Mouse (Mus musculus): ENCODE measurements at regions not wholly inside any gene's neighbourhood (a gene's known extent, or its start where the extent isn't known, plus 50 kb on each side); places are given as distances from the start of the nearest gene placed in this dataset.

DNA sequence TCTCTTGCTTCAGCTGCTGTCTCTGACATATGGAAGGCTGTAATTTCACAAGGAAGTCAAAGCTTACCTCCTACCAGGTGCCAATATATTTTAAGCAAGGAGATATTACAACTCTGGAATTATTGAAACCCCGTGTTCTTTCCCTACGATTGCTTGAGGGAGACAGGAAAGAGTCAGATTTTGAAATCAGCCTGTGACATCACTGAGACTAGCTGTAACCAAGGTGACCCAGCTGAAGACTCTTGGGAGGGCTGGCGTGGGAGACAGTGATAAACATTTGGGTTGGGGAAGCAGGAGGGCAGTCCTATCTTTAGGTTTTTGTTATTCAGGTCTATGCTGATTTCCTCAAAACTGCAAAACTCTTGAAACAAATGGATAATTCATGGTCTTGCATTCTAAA, 518.4 kb upstream of the Id2 start:
- H3K27ac ChIP-seq (ENCODE audit: low read depth, low read length), result no peak overlapping the region
- H3K4me2 ChIP-seq (ENCODE audit: low read length), result no peak overlapping the region
- no peaks in the 10 kb centered on the region for H3K27me3 ChIP-seq (replicated peaks; ENCODE audit: control insufficient read depth, insufficient read depth, low read length)
- no peaks in the 10 kb centered on the region for H3K9me3 ChIP-seq (ENCODE audit: control insufficient read depth, low read length)
- ATAC-seq, result no peak
- 69% methylated on average over 3 of the region's 3 CpGs for WGBS
- no peak overlapping the region for H3K9ac ChIP-seq (ENCODE audit: low read depth, low read length)
- no peaks in the 10 kb centered on the region for H3K36me3 ChIP-seq (ENCODE audit: control insufficient read depth, insufficient read depth, low read length)
- H3K4me3 ChIP-seq (ENCODE audit: low read length), result no peak overlapping the region
- H3K4me1 ChIP-seq (ENCODE audit: control insufficient read depth, insufficient read depth, low read depth, low read length), result no peaks in the 10 kb centered on the region

DNA sequence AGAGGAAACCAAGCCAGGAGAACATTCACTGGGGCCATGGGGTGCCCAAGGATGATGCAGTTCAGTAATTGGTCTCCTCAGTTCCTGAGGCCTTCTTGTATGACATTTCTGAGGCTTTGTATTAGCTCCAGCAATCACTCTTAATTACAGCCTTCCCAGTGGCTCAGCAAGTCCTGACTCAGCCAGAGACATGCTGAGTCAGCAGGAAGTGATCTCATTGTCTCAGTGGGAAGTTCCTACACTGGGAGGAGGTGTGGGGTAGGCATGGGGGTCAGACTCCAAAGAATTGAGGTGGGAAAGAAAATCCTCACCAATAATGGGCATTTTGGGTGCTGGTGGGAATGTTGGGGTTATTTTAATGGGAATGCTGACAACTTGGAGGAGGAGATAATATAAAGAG, 516.5 kb upstream of the Id2 start:
- Histone ChIP-seq H3K9me3 (ENCODE audit: control insufficient read depth, low read length) (no peaks in the 10 kb centered on the region), H3K27ac (ENCODE audit: low read depth, low read length) (no peak overlapping the region), H3K4me1 (ENCODE audit: control insufficient read depth, insufficient read depth, low read depth, low read length) (0 out of 2 replicates have a peak, but pooled peaks cover 2% of the 10 kb centered on the region), H3K27me3 (replicated peaks; ENCODE audit: control insufficient read depth, insufficient read depth, low read length) (no peaks in the 10 kb centered on the region), H3K4me2 (ENCODE audit: low read length) (no peak overlapping the region), H3K4me3 (ENCODE audit: low read length) (no peak overlapping the region), H3K36me3 (ENCODE audit: control insufficient read depth, insufficient read depth, low read length) (no peaks in the 10 kb centered on the region), H3K9ac (ENCODE audit: low read depth, low read length) (no peak overlapping the region)
- no peak for ATAC-seq

DNA sequence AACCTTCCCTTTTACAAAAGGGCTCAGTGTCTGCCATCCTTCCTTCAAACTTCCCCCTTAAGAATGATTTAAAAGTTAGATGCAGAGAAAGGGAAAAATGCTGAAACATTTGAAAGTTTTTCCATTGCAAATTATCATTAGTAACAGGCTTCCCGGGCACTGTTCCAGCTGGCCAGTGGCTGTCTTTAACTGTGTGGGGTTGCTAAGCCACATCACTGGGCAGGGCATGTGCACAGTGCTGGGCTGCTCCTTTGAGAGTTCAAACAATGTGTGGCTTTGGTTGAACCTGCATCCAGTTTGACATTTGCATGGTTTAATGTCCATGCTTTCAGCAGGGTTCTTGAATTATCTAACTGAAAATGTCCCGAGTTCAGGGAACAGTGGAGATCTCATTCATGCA, 512.1 kb upstream of the Id2 start:
- peak; percentile 87 for ATAC-seq
- Histone ChIP-seq H3K36me3 (ENCODE audit: control insufficient read depth, insufficient read depth, low read length) (no peaks in the 10 kb centered on the region), H3K4me2 (ENCODE audit: low read length) (no peak overlapping the region), H3K9ac (ENCODE audit: low read depth, low read length) (no peak overlapping the region), H3K9me3 (ENCODE audit: control insufficient read depth, low read length) (peaks cover 2% of the 10 kb centered on the region; the same call in 1 of the 2 replicates), H3K27ac (ENCODE audit: low read depth, low read length) (no peak overlapping the region), H3K27me3 (replicated peaks; ENCODE audit: control insufficient read depth, insufficient read depth, low read length) (no peaks in the 10 kb centered on the region), H3K4me3 (ENCODE audit: low read length) (no peak overlapping the region), H3K4me1 (ENCODE audit: control insufficient read depth, insufficient read depth, low read depth, low read length) (0 out of 2 replicates have a peak, but pooled peaks cover 2% of the 10 kb centered on the region)
- WGBS, result 24% methylated on average over 2 of the region's 2 CpGs

DNA sequence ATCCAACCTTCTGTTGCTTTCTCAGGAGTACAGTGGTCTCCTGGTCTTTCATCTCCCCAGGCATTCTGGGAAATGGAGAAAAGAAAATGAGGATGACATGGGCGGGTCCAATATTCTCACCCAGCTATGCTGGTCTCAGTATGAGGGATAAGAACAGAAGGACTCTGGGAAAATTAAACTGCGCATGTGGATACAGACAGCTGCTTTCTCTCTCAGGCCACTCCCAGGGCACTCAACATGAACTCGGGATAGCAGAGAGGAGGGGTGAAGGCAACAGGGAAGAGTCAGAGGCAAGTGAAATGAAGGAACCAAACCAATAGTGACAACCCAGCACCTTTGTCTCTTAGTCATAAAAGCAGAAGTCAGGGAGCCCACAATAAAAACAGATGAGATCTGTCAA, 508.5 kb upstream of the Id2 start:
- ATAC-seq, result no peak
- H3K4me3 ChIP-seq (ENCODE audit: low read length), result no peak overlapping the region
- peaks cover 2% of the 10 kb centered on the region; the same call in 1 of the 2 replicates for H3K9me3 ChIP-seq (ENCODE audit: control insufficient read depth, low read length)
- H3K27me3 ChIP-seq (replicated peaks; ENCODE audit: control insufficient read depth, insufficient read depth, low read length), result no peaks in the 10 kb centered on the region
- no peak overlapping the region for H3K4me2 ChIP-seq (ENCODE audit: low read length)
- H3K36me3 ChIP-seq (ENCODE audit: control insufficient read depth, insufficient read depth, low read length), result no peaks in the 10 kb centered on the region
- H3K27ac ChIP-seq (ENCODE audit: low read depth, low read length), result no peak overlapping the region
- 77% methylated on average over 3 of the region's 3 CpGs for WGBS
- no peak overlapping the region for H3K9ac ChIP-seq (ENCODE audit: low read depth, low read length)
- H3K4me1 ChIP-seq (ENCODE audit: control insufficient read depth, insufficient read depth, low read depth, low read length), result 0 out of 2 replicates have a peak, but pooled peaks cover 2% of the 10 kb centered on the region

DNA sequence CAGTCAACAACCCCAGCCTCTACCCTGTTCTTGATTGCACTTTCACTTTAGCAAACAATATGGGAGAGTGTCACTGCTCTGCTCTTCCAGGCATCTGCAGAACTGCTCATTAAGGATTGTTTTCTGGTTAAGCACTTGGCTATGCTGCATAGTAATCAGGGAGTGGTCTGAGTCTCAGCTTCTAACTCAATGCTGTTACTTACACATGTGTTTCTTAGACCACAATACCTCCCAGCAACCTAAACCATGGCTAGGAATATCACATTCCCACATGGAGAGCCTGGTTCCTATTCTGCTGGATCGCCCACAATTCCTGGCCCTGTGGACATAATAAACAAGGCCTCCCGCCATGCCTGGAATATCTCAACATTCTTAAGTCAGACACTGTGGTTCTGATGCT, 493.3 kb upstream of the Id2 start:
- Histone ChIP-seq H3K9me3 (ENCODE audit: control insufficient read depth, low read length) (no peaks in the 10 kb centered on the region), H3K36me3 (ENCODE audit: control insufficient read depth, insufficient read depth, low read length) (no peaks in the 10 kb centered on the region), H3K4me1 (ENCODE audit: control insufficient read depth, insufficient read depth, low read depth, low read length) (no peaks in the 10 kb centered on the region), H3K27me3 (replicated peaks; ENCODE audit: control insufficient read depth, insufficient read depth, low read length) (no peaks in the 10 kb centered on the region), H3K4me3 (ENCODE audit: low read length) (no peak overlapping the region), H3K9ac (ENCODE audit: low read depth, low read length) (no peak overlapping the region), H3K27ac (ENCODE audit: low read depth, low read length) (no peak overlapping the region), H3K4me2 (ENCODE audit: low read length) (no peak overlapping the region)
- 92% methylated on average over 2 of the region's 2 CpGs for WGBS
- ATAC-seq, result no peak

DNA sequence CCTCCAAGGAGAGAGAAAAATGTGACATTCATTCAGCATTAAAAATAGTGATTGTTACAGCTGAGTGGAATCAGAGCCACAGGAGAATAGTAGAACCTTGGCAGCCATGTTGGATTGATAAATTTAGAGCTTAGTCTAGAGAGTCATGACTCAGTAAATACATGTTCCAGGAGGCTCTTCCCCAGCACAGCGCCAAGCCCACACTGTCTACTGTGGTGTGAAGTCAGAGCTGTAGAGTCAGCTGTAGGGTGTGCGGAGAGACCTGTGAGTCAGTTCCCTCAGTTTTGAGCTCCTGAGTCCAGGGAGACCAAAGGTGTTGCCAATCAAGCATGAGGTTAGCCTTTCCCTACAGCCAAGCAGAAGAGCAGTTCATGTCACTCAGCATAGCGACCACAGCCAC, 488.8 kb upstream of the Id2 start:
- no peaks in the 10 kb centered on the region for H3K36me3 ChIP-seq (ENCODE audit: control insufficient read depth, insufficient read depth, low read length)
- H3K9ac ChIP-seq (ENCODE audit: low read depth, low read length), result no peak overlapping the region
- H3K27ac ChIP-seq (ENCODE audit: low read depth, low read length), result no peak overlapping the region
- no peak for ATAC-seq
- H3K4me2 ChIP-seq (ENCODE audit: low read length), result no peak overlapping the region
- no peaks in the 10 kb centered on the region for H3K4me1 ChIP-seq (ENCODE audit: control insufficient read depth, insufficient read depth, low read depth, low read length)
- no peaks in the 10 kb centered on the region for H3K27me3 ChIP-seq (replicated peaks; ENCODE audit: control insufficient read depth, insufficient read depth, low read length)
- no peak overlapping the region for H3K4me3 ChIP-seq (ENCODE audit: low read length)
- H3K9me3 ChIP-seq (ENCODE audit: control insufficient read depth, low read length), result no peaks in the 10 kb centered on the region
- WGBS, result 94% methylated on average over 3 of the region's 3 CpGs

DNA sequence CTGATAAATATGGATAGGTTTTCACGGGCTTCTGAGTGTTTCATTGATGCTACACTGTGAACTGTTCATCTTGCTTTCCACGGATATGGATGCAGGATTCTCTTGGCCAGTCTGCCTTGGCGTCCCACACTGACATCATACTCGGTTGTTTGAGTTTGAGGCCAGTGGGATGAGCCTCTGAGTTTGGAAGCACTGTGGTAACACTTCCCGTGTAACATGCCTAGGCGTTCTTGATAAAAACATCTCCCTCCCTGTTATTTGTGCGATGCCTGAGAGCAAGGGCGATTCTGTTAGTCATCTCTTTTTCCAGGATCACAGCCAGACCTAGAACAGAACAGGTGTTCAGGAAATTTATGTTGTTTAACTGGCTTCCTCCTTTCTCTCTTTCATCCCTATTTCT, 482.5 kb upstream of the Id2 start:
- Histone ChIP-seq H3K27me3 (replicated peaks; ENCODE audit: control insufficient read depth, insufficient read depth, low read length) (no peaks in the 10 kb centered on the region), H3K4me3 (ENCODE audit: low read length) (no peak overlapping the region), H3K9ac (ENCODE audit: low read depth, low read length) (no peak overlapping the region), H3K9me3 (ENCODE audit: control insufficient read depth, low read length) (no peaks in the 10 kb centered on the region), H3K27ac (ENCODE audit: low read depth, low read length) (no peak overlapping the region), H3K36me3 (ENCODE audit: control insufficient read depth, insufficient read depth, low read length) (no peaks in the 10 kb centered on the region), H3K4me2 (ENCODE audit: low read length) (no peak overlapping the region), H3K4me1 (ENCODE audit: control insufficient read depth, insufficient read depth, low read depth, low read length) (no peaks in the 10 kb centered on the region)
- 89% methylated on average over 8 of the region's 8 CpGs for WGBS
- ATAC-seq, result no peak

DNA sequence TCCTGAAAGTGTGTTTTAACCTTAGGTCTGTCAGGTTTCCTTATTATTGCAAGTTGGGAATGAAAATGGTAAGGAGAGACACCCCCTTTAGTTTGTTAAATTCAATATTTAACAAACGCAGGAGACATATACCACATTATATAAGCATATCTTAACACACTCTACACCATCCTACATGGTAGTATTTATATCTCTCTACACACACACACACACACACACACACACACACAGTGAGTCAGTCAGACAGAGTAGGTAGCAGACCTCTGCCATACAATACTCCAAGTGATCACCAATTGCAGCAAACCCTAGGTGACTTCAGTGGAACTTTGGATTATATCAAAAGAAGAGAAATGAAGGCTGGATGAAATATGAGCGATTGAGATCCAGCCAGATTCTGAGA, 468.2 kb upstream of the Id2 start:
- WGBS, result 90% methylated on average over 2 of the region's 2 CpGs

DNA sequence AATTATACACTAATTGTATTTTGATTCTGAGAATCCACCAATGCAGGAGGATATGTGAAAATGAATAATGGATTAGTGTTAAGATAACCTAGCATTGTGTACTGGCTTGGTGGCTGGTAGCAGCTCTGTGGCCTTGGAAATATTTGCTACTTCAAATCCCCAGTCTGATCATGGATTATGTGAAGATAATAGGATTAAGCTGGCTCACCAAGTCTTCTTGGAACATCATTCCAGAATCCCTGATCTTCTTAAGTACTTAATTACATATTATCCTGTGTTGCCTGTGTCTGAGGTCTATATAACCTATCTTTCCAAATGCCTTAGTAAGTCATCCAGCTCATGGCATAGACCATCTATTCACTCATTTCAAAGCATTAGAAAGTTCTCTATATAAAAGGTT, 462.7 kb upstream of the Id2 start:
- Histone ChIP-seq H3K27ac (ENCODE audit: low read depth, low read length) (no peak overlapping the region), H3K9ac (ENCODE audit: low read depth, low read length) (no peak overlapping the region), H3K4me2 (ENCODE audit: low read length) (no peak overlapping the region), H3K36me3 (ENCODE audit: control insufficient read depth, insufficient read depth, low read length) (no peaks in the 10 kb centered on the region), H3K27me3 (replicated peaks; ENCODE audit: control insufficient read depth, insufficient read depth, low read length) (no peaks in the 10 kb centered on the region), H3K4me1 (ENCODE audit: control insufficient read depth, insufficient read depth, low read depth, low read length) (no peaks in the 10 kb centered on the region), H3K4me3 (ENCODE audit: low read length) (no peak overlapping the region), H3K9me3 (ENCODE audit: control insufficient read depth, low read length) (no peaks in the 10 kb centered on the region)
- ATAC-seq, result no peak

More for the DNA sequence above, 468.2 kb upstream of the Id2 start:
- Histone ChIP-seq H3K4me1 (ENCODE audit: control insufficient read depth, insufficient read depth, low read depth, low read length) (no peaks in the 10 kb centered on the region), H3K27ac (ENCODE audit: low read depth, low read length) (no peak overlapping the region), H3K4me3 (ENCODE audit: low read length) (no peak overlapping the region), H3K36me3 (ENCODE audit: control insufficient read depth, insufficient read depth, low read length) (no peaks in the 10 kb centered on the region), H3K4me2 (ENCODE audit: low read length) (no peak overlapping the region), H3K9me3 (ENCODE audit: control insufficient read depth, low read length) (no peaks in the 10 kb centered on the region), H3K27me3 (replicated peaks; ENCODE audit: control insufficient read depth, insufficient read depth, low read length) (no peaks in the 10 kb centered on the region), H3K9ac (ENCODE audit: low read depth, low read length) (no peak overlapping the region)
- ATAC-seq, result no peak

DNA sequence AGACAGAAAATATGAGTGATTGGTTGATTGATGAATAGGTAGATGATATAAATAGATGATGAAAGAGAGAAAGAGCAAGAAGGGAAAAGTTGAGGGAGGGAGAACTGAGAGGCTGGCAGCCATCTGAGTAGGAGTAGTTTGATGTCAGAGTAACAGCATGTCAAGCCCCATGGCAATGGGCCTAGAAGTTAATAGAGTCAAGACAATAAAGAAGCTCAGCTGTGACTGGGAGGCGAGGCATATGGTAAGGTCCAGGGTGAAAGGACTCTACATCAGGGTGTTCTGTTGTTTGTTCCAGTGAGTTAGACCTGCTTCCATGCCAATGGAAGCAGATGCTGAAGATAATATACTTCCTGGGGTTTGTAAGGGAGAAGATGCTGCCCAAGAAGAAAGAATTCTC, 456.7 kb upstream of the Id2 start:
- Histone ChIP-seq H3K27me3 (replicated peaks; ENCODE audit: control insufficient read depth, insufficient read depth, low read length) (no peaks in the 10 kb centered on the region), H3K9me3 (ENCODE audit: control insufficient read depth, low read length) (no peaks in the 10 kb centered on the region), H3K4me1 (ENCODE audit: control insufficient read depth, insufficient read depth, low read depth, low read length) (no peaks in the 10 kb centered on the region), H3K4me3 (ENCODE audit: low read length) (no peak overlapping the region), H3K9ac (ENCODE audit: low read depth, low read length) (no peak overlapping the region), H3K36me3 (ENCODE audit: control insufficient read depth, insufficient read depth, low read length) (no peaks in the 10 kb centered on the region), H3K27ac (ENCODE audit: low read depth, low read length) (no peak overlapping the region), H3K4me2 (ENCODE audit: low read length) (no peak overlapping the region)
- ATAC-seq, result no peak
- WGBS, result 76% methylated on average over 1 of the region's 1 CpGs
